Mouse (Mus musculus) embryonic facial prominence, embryonic 11.5 days (tissue): ENCODE measurements around the gene Vps25. TPM values are rescaled to one million over a fixed set of nuclear protein-coding genes. Genes with fewer than 3 reads are reported as not detected.
A peak's percentile ranks its signal among the peaks of the same experiment; 100 is the strongest.

Experiments used
- ATAC-seq: fragments of 200-750 bp; cut with Nextera tagmentation; replicated peaks from 2 replicates; pipeline ENCODE4 v1.8.0; 2017; ENCODE audit warnings: low read depth; ENCODE audit not compliant: insufficient number of reproducible peaks, low FRiP score, low TSS enrichment
- DNase-seq: peaks from one replicate; pipeline ENCODE4 v3.0.0-alpha.2; 2015; ENCODE audit warnings: low spot score
- H3K27ac ChIP-seq: fragments of 300-500 bp; sonication (generic); replicated peaks from 2 replicates; pipeline ENCODE4 v1.5.1; 2014; ENCODE audit warnings: mild to moderate bottlenecking, low read depth, low read length, control low read depth
- H3K27me3 ChIP-seq: fragments of 300-500 bp; sonication (generic); 2 replicates; pipeline ENCODE4 v1.6.1; 2014; ENCODE audit warnings: mild to moderate bottlenecking, low read length, moderate library complexity, mixed read lengths; ENCODE audit not compliant: control insufficient read depth, insufficient read depth
- H3K36me3 ChIP-seq: fragments of 300-500 bp; sonication (generic); replicated peaks from 2 replicates; pipeline ENCODE4 v1.6.1; 2014; ENCODE audit warnings: low read depth, mild to moderate bottlenecking, low read length, moderate library complexity, mixed read lengths; ENCODE audit not compliant: control insufficient read depth, insufficient read depth
- H3K4me1 ChIP-seq: fragments of 300-500 bp; sonication (generic); 2 replicates; pipeline ENCODE4 v1.6.1; 2014; ENCODE audit warnings: low read length, mixed read lengths; ENCODE audit not compliant: control insufficient read depth, insufficient read depth
- H3K4me2 ChIP-seq: fragments of 300-500 bp; sonication (generic); 2 replicates; pipeline ENCODE4 v1.6.1; 2014; ENCODE audit warnings: low read depth, mild to moderate bottlenecking, control low read depth, low read length, moderate library complexity
- H3K4me3 ChIP-seq: fragments of 300-500 bp; sonication (generic); 2 replicates; pipeline ENCODE4 v1.5.1; 2014; ENCODE audit warnings: low read depth, low read length, control low read depth
- H3K9ac ChIP-seq: fragments of 300-500 bp; sonication (generic); replicated peaks from 2 replicates; pipeline ENCODE4 v1.6.1; 2014; ENCODE audit warnings: mild to moderate bottlenecking, control low read depth, low read length
- H3K9me3 ChIP-seq: fragments of 300-500 bp; sonication (generic); replicated peaks from 2 replicates; pipeline ENCODE4 v1.6.1; 2016; ENCODE audit warnings: mild to moderate bottlenecking, low read length, inconsistent platforms, mixed read lengths; ENCODE audit not compliant: control insufficient read depth
- WGBS: fragments of 180-500 bp; shearing (Covaris S2); extraction: QIAGEN DNeasy Blood & Tissue Kit; methylation state at CpG from one replicate; pipeline ENCODE4 v1.1.7; 2014; 5-methylcytosine and 5-hydroxymethylcytosine counted together
- polyA plus RNA-seq: library from polyadenylated mRNA; unstranded; fragments of >200 nt; fragmentation: Nextera tagmentation; extraction: Ambion mirVana; gene quantifications from 2 replicates; pipeline ENCODE4 v1.2.1, GENCODE M21; 2014

Gene Vps25
- polyA plus RNA-seq, 1 experiment from 2014 or later: 114 TPM

DNA sequence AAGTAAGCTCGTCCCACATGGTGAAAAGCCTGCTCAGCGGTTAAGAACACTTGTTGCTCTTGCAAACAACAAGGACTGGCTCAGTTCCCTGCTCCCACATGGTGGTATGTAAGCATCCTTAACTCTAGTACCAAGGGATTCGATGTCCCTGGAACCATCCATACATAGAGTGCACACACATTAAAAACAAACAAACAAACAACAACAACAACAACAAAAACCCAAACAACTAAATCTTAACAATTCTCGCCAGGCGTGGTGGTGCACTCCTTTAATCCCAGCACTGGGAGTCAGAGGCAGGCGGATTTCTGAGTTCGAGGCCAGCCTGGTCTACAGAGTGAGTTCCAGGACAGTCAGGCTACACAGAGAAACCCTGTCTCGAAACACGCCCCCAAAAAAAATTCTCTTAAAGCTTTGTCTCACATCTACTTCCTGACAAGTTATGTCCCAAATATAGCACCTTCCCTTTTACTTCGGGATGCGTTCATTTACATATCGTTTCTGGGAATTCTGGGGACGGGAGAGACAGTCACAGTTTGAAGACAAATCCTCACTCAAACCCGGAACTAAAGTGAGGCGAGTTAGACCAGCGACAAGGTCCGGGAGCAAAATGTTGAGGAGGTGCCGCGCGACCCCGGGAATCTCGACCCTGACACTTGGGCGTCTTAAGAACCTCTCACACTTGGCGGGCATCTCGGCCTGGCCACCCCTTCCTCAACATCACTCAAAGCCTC is 28.0 kb upstream of the Vps25 start:
- peak overlapping the region; percentile 78 for H3K4me3 ChIP-seq
- ATAC-seq (no peak), DNase-seq (peak; percentile 47)
- peaks cover 4% of the 10 kb centered on the region for H3K4me1 ChIP-seq
- H3K27me3 ChIP-seq: no peaks in the 10 kb centered on the region
- H3K9ac ChIP-seq: peak overlapping the region; percentile 86
- 21% methylated on average over 25 of the region's 25 CpGs for WGBS
- peak overlapping the region; percentile 87 for H3K4me2 ChIP-seq
- no peaks in the 10 kb centered on the region for H3K9me3 ChIP-seq
- peak overlapping the region; percentile 30; the same call in 1 of the 2 replicates for H3K27ac ChIP-seq
- H3K36me3 ChIP-seq: no peaks in the 10 kb centered on the region

GRCm38 (mm10) chr11:101226065-101226701 is 27.3 kb upstream of the Vps25 start, which contains the start of gene Ezh1:
Gene Ezh1, minus strand, starts transcription at chr11:101226463.
- Histone ChIP-seq H3K27ac (peak within 1 kb of the TSS; percentile 30; the same call in 1 of the 2 replicates), H3K36me3 (no peaks in the 10 kb centered on the region), H3K9me3 (no peaks in the 10 kb centered on the region), H3K27me3 (no peaks in the 10 kb centered on the region), H3K4me3 (peak within 1 kb of the TSS; percentile 78), H3K4me2 (peak within 1 kb of the TSS; percentile 87), H3K4me1 (peaks cover 10% of the 10 kb centered on the region), H3K9ac (peak within 1 kb of the TSS; percentile 86)
- under 1% methylated on average over 56 of the region's 56 CpGs for WGBS
- ATAC-seq (peak; percentile 92), DNase-seq (peak; percentile 88)

DNA sequence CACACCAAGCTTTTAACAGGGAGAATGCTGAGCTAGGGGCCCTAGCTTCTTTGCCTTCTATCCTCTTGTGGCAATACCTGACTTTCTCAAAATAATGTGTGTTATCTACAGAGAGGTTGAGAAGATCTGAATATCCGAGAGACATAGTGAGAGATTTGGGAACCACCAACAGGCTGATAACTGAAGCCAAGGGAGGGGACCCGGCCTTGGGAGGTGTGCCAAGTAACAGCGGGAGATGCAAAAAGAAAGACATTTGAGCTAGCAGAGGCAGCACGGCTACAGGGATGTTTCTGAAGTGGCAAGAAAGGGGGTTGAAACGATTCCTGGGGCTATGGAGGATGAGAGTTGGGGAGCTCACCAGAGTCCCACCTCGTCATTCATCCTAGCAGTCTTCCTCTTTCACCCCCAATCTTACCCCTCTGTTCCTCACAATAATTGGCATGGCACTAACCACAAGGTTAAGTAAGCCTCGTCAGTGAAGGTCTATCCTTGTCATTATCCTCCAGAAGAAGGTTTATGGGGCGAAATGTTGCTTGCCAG is 24.1 kb upstream of the Vps25 start:
- 35% methylated on average over 8 of the region's 8 CpGs for WGBS
- Histone ChIP-seq H3K27me3 (no peaks in the 10 kb centered on the region), H3K4me3 (no peak overlapping the region), H3K9me3 (no peaks in the 10 kb centered on the region), H3K9ac (no peak overlapping the region), H3K36me3 (no peaks in the 10 kb centered on the region), H3K4me2 (no peak overlapping the region), H3K4me1 (peaks cover 13% of the 10 kb centered on the region), H3K27ac (no peak overlapping the region)
- ATAC-seq (no peak), DNase-seq (no peak)

DNA sequence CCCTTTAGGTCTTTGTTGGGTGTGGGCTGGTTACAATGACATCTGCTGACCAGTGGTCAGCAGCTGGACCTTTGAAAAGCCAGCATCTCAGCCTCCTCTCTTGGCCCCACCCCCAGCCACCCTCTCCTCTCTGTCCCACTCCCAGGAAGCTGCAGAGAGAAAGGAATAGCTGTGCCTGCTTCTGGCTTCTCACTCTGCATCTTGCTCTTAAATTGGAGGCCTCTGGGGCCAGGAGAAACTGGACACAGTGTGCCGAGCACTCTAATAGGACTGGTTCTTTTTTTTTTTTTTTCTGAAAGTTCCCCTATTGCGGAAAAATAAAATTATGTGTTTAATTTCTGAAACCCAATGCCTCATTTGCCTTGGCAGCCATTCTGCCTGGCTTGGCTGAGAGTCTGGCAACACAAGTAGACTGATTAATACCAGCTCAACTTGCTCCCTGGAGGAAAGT is 23.4 kb upstream of the Vps25 start:
- H3K4me3 ChIP-seq: no peak overlapping the region
- peak overlapping the region; percentile 49; the same call in 1 of the 2 replicates for H3K27ac ChIP-seq
- no peak overlapping the region for H3K4me2 ChIP-seq
- H3K36me3 ChIP-seq: no peaks in the 10 kb centered on the region
- no peaks in the 10 kb centered on the region for H3K9me3 ChIP-seq
- no peaks in the 10 kb centered on the region for H3K27me3 ChIP-seq
- peaks cover 13% of the 10 kb centered on the region for H3K4me1 ChIP-seq
- H3K9ac ChIP-seq: peak overlapping the region; percentile 7; the same call in 1 of the 2 replicates
- 18% methylated on average over 2 of the region's 2 CpGs for WGBS
- DNase-seq (no peak), ATAC-seq (no peak)

DNA sequence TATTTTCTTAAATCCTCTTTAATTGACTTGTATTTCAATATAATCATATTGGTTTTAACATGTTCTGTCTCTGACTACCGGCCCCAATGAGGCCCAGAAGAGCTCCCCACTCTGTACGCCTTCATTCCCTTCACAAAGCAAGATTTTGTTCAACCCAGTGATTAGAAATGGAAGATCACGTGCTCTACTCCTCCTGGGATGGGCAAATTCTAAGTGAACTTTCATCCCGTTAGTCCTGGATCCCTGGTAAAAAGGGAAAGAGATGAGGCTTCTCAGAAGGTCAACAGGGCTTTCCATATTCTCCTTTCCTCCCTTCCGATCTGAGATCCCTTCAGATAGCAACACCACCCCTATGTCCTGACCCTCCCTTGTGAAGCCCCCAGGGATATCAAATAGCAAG is 23.0 kb upstream of the Vps25 start:
- WGBS: 15% methylated on average over 5 of the region's 5 CpGs
- Histone ChIP-seq H3K27ac (peak overlapping the region; percentile 89), H3K4me2 (peak overlapping the region; percentile 24; the same call in 1 of the 2 replicates), H3K4me3 (no peak overlapping the region), H3K9ac (no peak overlapping the region; the same call in 1 of the 2 replicates), H3K9me3 (no peaks in the 10 kb centered on the region), H3K27me3 (no peaks in the 10 kb centered on the region), H3K36me3 (no peaks in the 10 kb centered on the region), H3K4me1 (peaks cover 13% of the 10 kb centered on the region)
- DNase-seq (peak; percentile 60), ATAC-seq (no peak)

DNA sequence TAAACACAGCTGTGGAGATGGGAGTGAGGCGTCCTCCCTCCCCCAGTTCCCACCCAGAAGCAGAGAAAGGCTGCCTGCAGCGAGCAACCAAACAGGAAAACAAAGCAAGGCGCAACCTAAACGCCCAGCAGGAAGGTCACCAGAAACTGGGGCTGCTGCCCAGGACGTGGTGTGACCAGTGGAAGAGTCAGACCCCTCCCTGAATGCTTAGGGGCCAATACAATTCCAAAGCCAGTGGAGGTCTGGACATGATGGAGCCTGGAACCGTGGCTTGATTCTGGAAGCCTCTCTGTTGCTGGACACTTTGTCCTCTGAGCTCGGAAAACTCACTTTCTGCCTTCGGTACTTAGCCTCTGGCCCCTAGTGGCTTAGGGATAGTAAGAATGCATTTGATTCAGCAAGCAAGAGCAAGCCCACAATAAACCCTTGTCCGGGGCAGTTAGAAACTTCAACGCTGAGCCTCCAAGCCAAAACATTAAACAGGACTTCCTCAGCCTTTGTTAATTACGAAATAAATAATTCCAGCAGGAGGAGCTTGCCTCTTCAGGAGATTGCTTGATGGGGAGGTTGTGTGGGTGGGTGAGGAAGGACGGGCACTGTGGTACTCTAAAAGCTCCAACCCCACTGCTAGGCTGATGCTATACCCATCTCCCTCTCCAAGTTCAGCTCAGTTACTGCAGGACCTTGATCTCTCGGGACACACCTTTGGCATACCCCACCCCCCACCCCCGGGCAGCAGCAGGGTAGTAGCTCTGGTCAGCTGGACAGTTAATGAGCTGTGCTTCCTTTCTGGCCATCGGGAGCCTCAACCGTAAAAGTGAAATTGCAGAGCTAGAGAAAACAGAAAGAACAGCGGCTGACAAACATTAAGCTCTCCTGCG is 22.3 kb upstream of the Vps25 start:
- no peak overlapping the region for H3K4me3 ChIP-seq
- no peaks in the 10 kb centered on the region for H3K9me3 ChIP-seq
- peak overlapping the region; percentile 49 for H3K9ac ChIP-seq
- DNase-seq (peak; percentile 49), ATAC-seq (no peak)
- peak overlapping the region; percentile 89 for H3K27ac ChIP-seq
- peak overlapping the region; percentile 24 for H3K4me2 ChIP-seq
- peaks cover 13% of the 10 kb centered on the region for H3K4me1 ChIP-seq
- no peaks in the 10 kb centered on the region for H3K27me3 ChIP-seq
- WGBS: 7% methylated on average over 18 of the region's 18 CpGs
- H3K36me3 ChIP-seq: no peaks in the 10 kb centered on the region

GRCm38 (mm10) chr11:101232010-101232839 is 21.3 kb upstream of the Vps25 start:
- 47% methylated on average over 6 of the region's 6 CpGs for WGBS
- no peaks in the 10 kb centered on the region for H3K27me3 ChIP-seq
- no peak overlapping the region for H3K4me2 ChIP-seq
- H3K36me3 ChIP-seq: no peaks in the 10 kb centered on the region
- DNase-seq (peak; percentile 54), ATAC-seq (peak; percentile 55; the same call in 1 of the 2 replicates)
- peak overlapping the region; percentile 89 for H3K27ac ChIP-seq
- peaks cover 13% of the 10 kb centered on the region for H3K4me1 ChIP-seq
- H3K4me3 ChIP-seq: no peak overlapping the region
- H3K9ac ChIP-seq: 0 out of 2 replicates have a peak overlapping the region, but pooled peaks have one; percentile 49
- H3K9me3 ChIP-seq: no peaks in the 10 kb centered on the region
